Mouse (Mus musculus) heart, adult 11 months (tissue): Measurements from ENCODE around the gene Vmn1r135.
"Not testable (repeated sequence)": the region's sequence is repeated elsewhere in the genome, so short reads cannot be mapped to it uniquely, and the experiment has no call there.

ENCODE experiments used
- DNase-seq: peaks from one replicate; pipeline ENCODE4 v3.0.0; 2022

Vmn1r135 gene

GRCm38 (mm10) chr7:21832051-21832450, at the start of gene Vmn1r135:
Vmn1r135 (plus strand) TSS chr7:21832351.
- not testable (repeated sequence) for DNase-seq

GRCm38 (mm10) chr7:21796628-21797027, 35.5 kb upstream of the Vmn1r135 start, which contains the start of gene Gm4177:
Gm4177 (minus strand) TSS chr7:21796728.
- not testable (repeated sequence) for DNase-seq

- not testable (repeated sequence) for DNase-seq
These were observed 12.0 kb downstream of the Vmn1r135 start, which contains the start of gene Gm5725 for GRCm38 (mm10) chr7:21844167-21844566. Gm5725 (minus strand) TSS chr7:21844267.
